Mouse (Mus musculus) heart, adult 2 months (tissue): ENCODE data around the gene Cenpf.

Experiments used
- CTCF ChIP-seq: fragments of 200-600 bp; IDR thresholded peaks from 2 replicates; pipeline ENCODE4 v1.8.1; 2022; ENCODE audit warnings: antibody characterized with exemption, mild to moderate bottlenecking, moderate library complexity
- EP300 ChIP-seq: fragments of 200-500 bp; IDR thresholded peaks from 2 replicates; pipeline ENCODE4 v1.6.1; 2011; ENCODE audit warnings: low read depth, low read length, control low read depth; ENCODE audit not compliant: insufficient read depth
- POLR2A ChIP-seq: fragments of 200-500 bp; IDR thresholded peaks from 2 replicates; pipeline ENCODE4 v1.6.1; 2011; ENCODE audit warnings: mild to moderate bottlenecking, low read depth, low read length, control low read depth; ENCODE audit not compliant: insufficient read depth

DNA sequence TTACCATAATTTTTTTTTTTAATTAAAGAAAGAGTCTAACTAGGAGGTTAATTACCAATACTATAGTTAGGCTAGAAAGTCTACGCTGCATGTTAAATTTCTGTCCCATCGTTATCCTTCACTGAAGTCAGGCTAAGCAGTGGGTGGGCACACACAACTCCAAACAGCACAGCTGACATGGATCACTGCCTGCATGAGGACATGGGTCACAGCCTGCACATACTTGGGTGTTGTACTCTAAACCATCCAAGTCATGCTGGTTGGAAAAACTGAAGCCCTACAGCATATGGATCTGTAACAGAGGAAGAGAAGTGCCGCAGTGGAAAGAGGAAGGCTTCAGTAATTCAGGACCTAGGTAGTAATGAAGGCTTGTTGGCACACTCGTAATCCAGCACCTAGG, 76.1 kb downstream of the Cenpf start:
- TF ChIP-seq CTCF = no peak
- no peak for TF ChIP-seq EP300
- no peak for TF ChIP-seq POLR2A
